Mouse (Mus musculus): ENCODE measurements at regions not wholly inside any gene's neighbourhood (a gene's known extent, or its start where the extent isn't known, plus 50 kb on each side); places are given as distances from the start of the nearest gene placed in this dataset.

GRCm38 (mm10) chr3:132006191-132006590 is 78.9 kb upstream of the Dkk2 start:
- H3K4me1 ChIP-seq (ENCODE audit: control insufficient read depth, insufficient read depth, insufficient read length, low read length) = no peaks in the 10 kb centered on the region
- H3K27ac ChIP-seq (replicated peaks; ENCODE audit: low read depth, low read length) = no peak overlapping the region
- no peak overlapping the region for H3K4me3 ChIP-seq (ENCODE audit: insufficient read depth, low read depth, low read length)

GRCm38 (mm10) chr3:132006912-132007311 is 78.2 kb upstream of the Dkk2 start:
- no peak overlapping the region for H3K4me3 ChIP-seq (ENCODE audit: insufficient read depth, low read depth, low read length)
- H3K27ac ChIP-seq (replicated peaks; ENCODE audit: low read depth, low read length) = no peak overlapping the region
- no peaks in the 10 kb centered on the region for H3K4me1 ChIP-seq (ENCODE audit: control insufficient read depth, insufficient read depth, insufficient read length, low read length)

GRCm38 (mm10) chr3:132007356-132007755 is 77.7 kb upstream of the Dkk2 start:
- H3K27ac ChIP-seq (replicated peaks; ENCODE audit: low read depth, low read length) = no peak overlapping the region

GRCm38 (mm10) chr3:132015205-132015604 is 69.9 kb upstream of the Dkk2 start:
- Histone ChIP-seq H3K4me3 (ENCODE audit: insufficient read depth, low read depth, low read length) (no peak overlapping the region), H3K4me1 (ENCODE audit: control insufficient read depth, insufficient read depth, insufficient read length, low read length) (no peaks in the 10 kb centered on the region), H3K27ac (replicated peaks; ENCODE audit: low read depth, low read length) (no peak overlapping the region)

More at GRCm38 (mm10) chr3:132007356-132007755, 77.7 kb upstream of the Dkk2 start:
- H3K4me3 ChIP-seq (ENCODE audit: insufficient read depth, low read depth, low read length) = no peak overlapping the region
- no peaks in the 10 kb centered on the region for H3K4me1 ChIP-seq (ENCODE audit: control insufficient read depth, insufficient read depth, insufficient read length, low read length)

- H3K27ac ChIP-seq (replicated peaks; ENCODE audit: low read depth, low read length) = no peak overlapping the region
- no peaks in the 10 kb centered on the region for H3K4me1 ChIP-seq (ENCODE audit: control insufficient read depth, insufficient read depth, insufficient read length, low read length)
- no peak overlapping the region for H3K4me3 ChIP-seq (ENCODE audit: insufficient read depth, low read depth, low read length)
Observed at GRCm38 (mm10) chr3:132017485-132018261, 67.4 kb upstream of the Dkk2 start.

GRCm38 (mm10) chr3:132018505-132018904 is 66.6 kb upstream of the Dkk2 start:
- Histone ChIP-seq H3K4me3 (ENCODE audit: insufficient read depth, low read depth, low read length) (no peak overlapping the region), H3K4me1 (ENCODE audit: control insufficient read depth, insufficient read depth, insufficient read length, low read length) (no peaks in the 10 kb centered on the region), H3K27ac (replicated peaks; ENCODE audit: low read depth, low read length) (no peak overlapping the region)

GRCm38 (mm10) chr3:132022032-132022431 is 63.1 kb upstream of the Dkk2 start:
- H3K4me1 ChIP-seq (ENCODE audit: control insufficient read depth, insufficient read depth, insufficient read length, low read length) = no peaks in the 10 kb centered on the region
- no peak overlapping the region for H3K27ac ChIP-seq (replicated peaks; ENCODE audit: low read depth, low read length)

GRCm38 (mm10) chr3:132023342-132023741 is 61.8 kb upstream of the Dkk2 start:
- Histone ChIP-seq H3K27ac (replicated peaks; ENCODE audit: low read depth, low read length) (no peak overlapping the region), H3K4me3 (ENCODE audit: insufficient read depth, low read depth, low read length) (no peak overlapping the region)

More at GRCm38 (mm10) chr3:132022032-132022431, 63.1 kb upstream of the Dkk2 start:
- H3K4me3 ChIP-seq (ENCODE audit: insufficient read depth, low read depth, low read length) = no peak overlapping the region

GRCm38 (mm10) chr3:132029112-132029511 is 56.0 kb upstream of the Dkk2 start:
- no peak overlapping the region for H3K4me3 ChIP-seq (ENCODE audit: insufficient read depth, low read depth, low read length)
- no peaks in the 10 kb centered on the region for H3K4me1 ChIP-seq (ENCODE audit: control insufficient read depth, insufficient read depth, insufficient read length, low read length)
- H3K27ac ChIP-seq (replicated peaks; ENCODE audit: low read depth, low read length) = no peak overlapping the region

More at GRCm38 (mm10) chr3:132023342-132023741, 61.8 kb upstream of the Dkk2 start:
- no peaks in the 10 kb centered on the region for H3K4me1 ChIP-seq (ENCODE audit: control insufficient read depth, insufficient read depth, insufficient read length, low read length)

GRCm38 (mm10) chr3:132033078-132033713 is 51.9 kb upstream of the Dkk2 start:
- Histone ChIP-seq H3K4me1 (ENCODE audit: control insufficient read depth, insufficient read depth, insufficient read length, low read length) (no peaks in the 10 kb centered on the region), H3K4me3 (ENCODE audit: insufficient read depth, low read depth, low read length) (no peak overlapping the region), H3K27ac (replicated peaks; ENCODE audit: low read depth, low read length) (no peak overlapping the region)

- Histone ChIP-seq H3K4me1 (ENCODE audit: control insufficient read depth, insufficient read depth, insufficient read length, low read length) (no peaks in the 10 kb centered on the region), H3K4me3 (ENCODE audit: insufficient read depth, low read depth, low read length) (no peak overlapping the region), H3K27ac (replicated peaks; ENCODE audit: low read depth, low read length) (no peak overlapping the region)
Observed at GRCm38 (mm10) chr3:132035176-132035575, 49.9 kb upstream of the Dkk2 start.

Data from brown adipose tissue, adult 24 weeks (tissue).